Mouse (Mus musculus) C2C12 (cell line): ENCODE data around the gene Sh3bp1.

Source experiments
- CEBPB ChIP-seq: IDR thresholded peaks from one replicate; pipeline ENCODE4 v1.6.1; 2011; ENCODE audit warnings: low read depth, mild to moderate bottlenecking, control low read depth, moderate library complexity
- CTCF ChIP-seq: IDR thresholded peaks from one replicate; pipeline ENCODE4 v1.5.1; 2011; ENCODE audit not compliant: control insufficient read depth, insufficient read depth, insufficient read length
- MAX ChIP-seq: IDR thresholded peaks from one replicate; pipeline ENCODE4 v1.6.1; 2011; ENCODE audit warnings: mild to moderate bottlenecking, control low read depth

- TF ChIP-seq CTCF = no peak
- no peak for TF ChIP-seq CEBPB
- no peak for TF ChIP-seq MAX
Observed at GRCm38 (mm10) chr15:78881828-78882227, 17.7 kb upstream of the Sh3bp1 start.
